Mouse (Mus musculus) cerebellum, adult 2 months (tissue): Measurements from ENCODE around the gene Hoxa2. TPM values are rescaled to one million over a fixed set of nuclear protein-coding genes. Genes with fewer than 3 reads are reported as not detected.

ENCODE experiments used
- DNase-seq, 2 experiments: peaks; one replicate each; pipeline ENCODE4 v3.0.0; 2021
- H3K27ac ChIP-seq: fragments of 200-500 bp; 2 replicates; pipeline ENCODE4 v1.5.1; 2012; ENCODE audit warnings: low read length, control low read depth, inconsistent platforms; ENCODE audit not compliant: insufficient read depth
- H3K27me3 ChIP-seq: fragments of 200-500 bp; 2 replicates; pipeline ENCODE4 v1.6.1; 2012; ENCODE audit warnings: inconsistent platforms, mild to moderate bottlenecking, low read length, moderate library complexity; ENCODE audit not compliant: control insufficient read depth, insufficient read depth
- H3K4me1 ChIP-seq: fragments of 200-500 bp; 2 replicates; pipeline ENCODE4 v1.6.1; 2011; ENCODE audit warnings: low read length; ENCODE audit not compliant: control insufficient read depth, insufficient read depth
- H3K4me3 ChIP-seq: fragments of 200-500 bp; replicated peaks from 2 replicates; pipeline ENCODE3; 2011; ENCODE audit warnings: mild to moderate bottlenecking, low read depth, low read length, control low read depth; ENCODE audit not compliant: insufficient read depth
- POLR2A ChIP-seq: fragments of 200-500 bp; IDR thresholded peaks from 2 replicates; pipeline ENCODE4 v1.6.1; 2011; ENCODE audit warnings: low read length, control low read depth, borderline replicate concordance; ENCODE audit not compliant: insufficient read depth
- WGBS: fragments of 180-500 bp; shearing (Covaris S2); methylation state at CpG from one replicate; pipeline ENCODE4 v1.1.7; 2018; 5-methylcytosine and 5-hydroxymethylcytosine counted together
- polyA plus RNA-seq: library from polyadenylated mRNA; depleted of rRNA; stranded (reverse); fragments of >200 nt; gene quantifications from 2 replicates; pipeline ENCODE4 v1.2.3, GENCODE M21; 2012; rRNA removed

Hoxa2 gene
- polyA plus RNA-seq, 1 experiment = 2.8 TPM

GRCm38 (mm10) chr6:52115899-52116298, 48.7 kb downstream of the Hoxa2 start:
- TF ChIP-seq POLR2A = no peak
- H3K4me1 ChIP-seq = no peaks in the 10 kb centered on the region
- WGBS = 35% methylated on average over 5 of the region's 5 CpGs
- H3K27ac ChIP-seq = no peak overlapping the region
- H3K4me3 ChIP-seq = no peak overlapping the region
- H3K27me3 ChIP-seq = no peaks in the 10 kb centered on the region
- DNase-seq = no peak

Other genes with a start within 250 kb of the Hoxa2 start
- gene Skap2, start 152.3 kb downstream of the Hoxa2 start, polyA plus RNA-seq = 13.7 and 19.2 TPM in 2 replicates
- 0.65 and 0.80 TPM in 2 replicates for gene Hoxa1, start 6.5 kb downstream of the Hoxa2 start, polyA plus RNA-seq
- 0.16 and 0.18 TPM in 2 replicates for gene 5730596B20Rik, start 12.7 kb upstream of the Hoxa2 start, polyA plus RNA-seq
- 4.1 and 5.1 TPM in 2 replicates for gene Hoxa4, start 26.9 kb upstream of the Hoxa2 start, polyA plus RNA-seq
- gene Hoxa5, start 39.8 kb upstream of the Hoxa2 start, polyA plus RNA-seq = 4.6 and 6.0 TPM in 2 replicates
- gene Hoxa6, start 43.9 kb upstream of the Hoxa2 start, polyA plus RNA-seq = 0.13 and 0.46 TPM in 2 replicates
- 2.1 and 2.2 TPM in 2 replicates for gene Hoxa3, start 48.5 kb upstream of the Hoxa2 start, polyA plus RNA-seq
- gene Gm28308, start 48.5 kb upstream of the Hoxa2 start, polyA plus RNA-seq = not detected in 2 replicates
- gene Hoxa7, start 57.0 kb upstream of the Hoxa2 start, polyA plus RNA-seq = 0.07 and 0.16 TPM in 2 replicates
- gene Hoxa9, start 66.3 kb upstream of the Hoxa2 start, polyA plus RNA-seq = not detected in 2 replicates
- not detected in 2 replicates for gene Hoxa10, start 76.0 kb upstream of the Hoxa2 start, polyA plus RNA-seq
- gene Hoxa11, start 81.0 kb upstream of the Hoxa2 start, polyA plus RNA-seq = not detected in 2 replicates
- gene Hoxa13, start 96.0 kb upstream of the Hoxa2 start, polyA plus RNA-seq = not detected in 2 replicates
- gene Evx1, start 148.7 kb upstream of the Hoxa2 start, polyA plus RNA-seq = 0.68 and 0.84 TPM in 2 replicates